Mouse (Mus musculus) hindbrain, embryonic 10.5 days (tissue): Measurements from ENCODE around the gene Rhobtb1. TPM values are rescaled to one million over a fixed set of nuclear protein-coding genes. Genes with fewer than 3 reads are reported as not detected.

Source experiments
- DNase-seq: peaks from one replicate; pipeline ENCODE4 v3.0.0-alpha.2; 2017; ENCODE audit warnings: low spot score
- H3K27ac ChIP-seq: fragments of 300-500 bp; sonication (generic); 2 replicates; pipeline ENCODE4 v1.5.1; 2016; ENCODE audit warnings: mild to moderate bottlenecking, moderate library complexity
- H3K27me3 ChIP-seq: fragments of 300-500 bp; sonication (generic); 2 replicates; pipeline ENCODE4 v1.6.1; 2016; ENCODE audit warnings: mild to moderate bottlenecking; ENCODE audit not compliant: poor library complexity, insufficient read depth, severe bottlenecking
- H3K36me3 ChIP-seq: fragments of 300-500 bp; sonication (generic); 2 replicates; pipeline ENCODE4 v1.6.1; 2016; ENCODE audit warnings: mild to moderate bottlenecking, moderate library complexity
- H3K4me1 ChIP-seq: fragments of 300-500 bp; sonication (generic); replicated peaks from 2 replicates; pipeline ENCODE4 v1.6.1; 2016; ENCODE audit warnings: mild to moderate bottlenecking
- H3K4me3 ChIP-seq: fragments of 300-500 bp; sonication (generic); 2 replicates; pipeline ENCODE4 v1.5.1; 2016; ENCODE audit warnings: mild to moderate bottlenecking, moderate library complexity
- H3K9me3 ChIP-seq: fragments of 300-500 bp; sonication (generic); 2 replicates; pipeline ENCODE4 v1.6.1; 2016; ENCODE audit warnings: mild to moderate bottlenecking, moderate library complexity
- WGBS: fragments of 180-500 bp; shearing (Covaris S2); methylation state at CpG from one replicate; pipeline ENCODE4 v1.1.7; 2016; 5-methylcytosine and 5-hydroxymethylcytosine counted together
- polyA plus RNA-seq: library from polyadenylated mRNA; unstranded; fragments of >200 nt; fragmentation: Nextera tagmentation; extraction: Ambion mirVana; gene quantifications from 2 replicates; pipeline ENCODE4 v1.2.1, GENCODE M21; 2016

The Rhobtb1 gene
- polyA plus RNA-seq, 1 experiment from 2014 or later, result 15.0 TPM

- 85% methylated on average over 3 of the region's 3 CpGs for WGBS
- no peak overlapping the region for H3K27ac ChIP-seq
- no peaks in the 10 kb centered on the region for H3K9me3 ChIP-seq
- H3K4me1 ChIP-seq, result no peaks in the 10 kb centered on the region
- DNase-seq, result no peak
- no peaks in the 10 kb centered on the region for H3K36me3 ChIP-seq
- no peak overlapping the region for H3K4me3 ChIP-seq
- H3K27me3 ChIP-seq, result no peaks in the 10 kb centered on the region
These were observed 21.2 kb downstream of the Rhobtb1 start for GRCm38 (mm10) chr10:69172412-69172811.

- no peak overlapping the region for H3K4me3 ChIP-seq
- WGBS, result 83% methylated on average over 3 of the region's 3 CpGs
- H3K36me3 ChIP-seq, result no peaks in the 10 kb centered on the region
- H3K9me3 ChIP-seq, result no peaks in the 10 kb centered on the region
- H3K4me1 ChIP-seq, result no peaks in the 10 kb centered on the region
- no peaks in the 10 kb centered on the region for H3K27me3 ChIP-seq
- H3K27ac ChIP-seq, result no peak overlapping the region
- DNase-seq, result no peak
These were observed 24.9 kb downstream of the Rhobtb1 start for GRCm38 (mm10) chr10:69176116-69176515.

GRCm38 (mm10) chr10:69179341-69179740 lies 28.1 kb downstream of the Rhobtb1 start:
- no peak for DNase-seq

GRCm38 (mm10) chr10:69180997-69181396 lies 29.8 kb downstream of the Rhobtb1 start:
- H3K27me3 ChIP-seq, result no peaks in the 10 kb centered on the region
- H3K9me3 ChIP-seq, result no peaks in the 10 kb centered on the region
- H3K36me3 ChIP-seq, result no peaks in the 10 kb centered on the region
- H3K4me3 ChIP-seq, result no peak overlapping the region
- no peak for DNase-seq
- no peak overlapping the region for H3K27ac ChIP-seq
- WGBS, result 82% methylated on average over 3 of the region's 3 CpGs
- no peaks in the 10 kb centered on the region for H3K4me1 ChIP-seq

More at GRCm38 (mm10) chr10:69179341-69179740, 28.1 kb downstream of the Rhobtb1 start:
- H3K27ac ChIP-seq, result no peak overlapping the region
- no peaks in the 10 kb centered on the region for H3K27me3 ChIP-seq
- no peak overlapping the region for H3K4me3 ChIP-seq
- H3K36me3 ChIP-seq, result no peaks in the 10 kb centered on the region
- no peaks in the 10 kb centered on the region for H3K4me1 ChIP-seq
- WGBS, result 93% methylated on average over 1 of the region's 1 CpGs
- H3K9me3 ChIP-seq, result no peaks in the 10 kb centered on the region

GRCm38 (mm10) chr10:69184903-69185302 lies 33.7 kb downstream of the Rhobtb1 start:
- Histone ChIP-seq H3K9me3 (no peaks in the 10 kb centered on the region), H3K4me3 (no peak overlapping the region), H3K27me3 (no peaks in the 10 kb centered on the region), H3K27ac (no peak overlapping the region), H3K4me1 (no peaks in the 10 kb centered on the region), H3K36me3 (no peaks in the 10 kb centered on the region)
- no peak for DNase-seq
- WGBS, result 92% methylated on average over 4 of the region's 4 CpGs

DNA sequence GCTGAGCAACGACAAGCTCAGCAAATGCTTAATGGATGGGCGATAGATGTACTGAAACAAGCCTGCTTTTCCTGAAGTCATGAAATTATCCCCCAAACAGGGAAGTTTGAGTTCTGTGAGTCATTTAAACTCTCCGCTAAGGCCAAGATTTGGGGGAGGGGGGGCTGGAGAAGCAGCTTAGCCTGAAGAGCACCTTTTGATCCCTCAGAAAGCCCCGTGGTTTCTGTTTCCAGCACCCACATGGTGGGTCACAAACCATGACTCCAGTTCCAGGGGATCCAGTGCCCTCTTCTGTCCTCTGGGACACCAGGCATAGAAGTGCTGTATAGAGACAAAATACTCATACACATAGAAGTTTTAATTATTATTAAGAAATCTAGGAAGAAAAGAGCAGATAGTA lies 34.2 kb downstream of the Rhobtb1 start:
- no peaks in the 10 kb centered on the region for H3K4me1 ChIP-seq
- WGBS, result 88% methylated on average over 4 of the region's 4 CpGs
- no peak overlapping the region; the same call in 1 of the 2 replicates for H3K4me3 ChIP-seq
- no peaks in the 10 kb centered on the region for H3K9me3 ChIP-seq
- no peaks in the 10 kb centered on the region for H3K27me3 ChIP-seq
- H3K36me3 ChIP-seq, result no peaks in the 10 kb centered on the region
- DNase-seq, result no peak
- no peak overlapping the region for H3K27ac ChIP-seq

DNA sequence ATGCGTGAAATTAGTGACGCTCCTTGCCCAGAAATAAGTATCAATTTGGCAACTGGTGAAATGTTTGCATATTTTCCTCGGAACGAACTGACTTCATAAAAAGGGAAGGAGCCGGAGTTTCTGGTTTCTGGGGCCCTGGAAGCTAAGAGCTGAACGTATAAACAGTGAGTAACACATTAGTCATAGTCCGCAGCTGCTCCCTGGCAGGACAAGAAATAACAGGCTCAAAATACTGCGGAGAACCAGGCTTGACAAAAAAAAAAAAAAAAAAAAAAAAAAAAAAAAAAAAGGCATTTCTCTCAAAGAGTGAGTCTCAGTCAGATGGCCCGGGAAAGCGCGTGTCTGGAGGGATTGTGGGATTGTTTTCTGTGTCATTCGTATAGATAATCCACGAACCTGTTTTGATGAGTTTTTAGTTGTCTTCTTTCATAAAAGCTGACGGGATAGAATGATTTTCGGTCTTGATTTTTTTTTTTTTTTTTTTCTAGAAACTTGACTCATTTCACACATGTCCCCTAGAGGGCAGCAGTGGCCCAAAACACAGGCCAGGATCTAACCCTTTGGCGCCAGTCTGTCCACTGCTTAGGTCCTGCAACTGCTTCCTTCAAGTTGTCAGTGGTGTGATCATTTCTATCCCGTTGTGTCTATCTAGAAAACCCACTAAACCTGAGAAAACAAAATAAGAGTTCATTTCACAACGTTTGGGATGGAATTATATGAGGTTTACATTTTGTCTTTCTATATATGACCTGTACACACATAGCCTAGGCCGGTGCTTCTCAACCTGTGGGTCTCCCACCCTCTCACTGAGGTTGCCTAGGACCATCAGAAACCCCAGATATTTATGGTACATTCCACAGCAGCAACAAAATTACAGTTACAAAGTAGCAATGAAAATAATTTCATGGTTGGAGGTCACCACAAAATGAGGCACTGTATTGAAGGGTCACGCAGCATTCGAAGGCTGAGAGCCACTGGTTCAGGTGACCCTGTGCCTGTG lies 35.0 kb downstream of the Rhobtb1 start:
- H3K4me3 ChIP-seq, result peak overlapping the region; percentile 40
- no peak overlapping the region for H3K27ac ChIP-seq

DNA sequence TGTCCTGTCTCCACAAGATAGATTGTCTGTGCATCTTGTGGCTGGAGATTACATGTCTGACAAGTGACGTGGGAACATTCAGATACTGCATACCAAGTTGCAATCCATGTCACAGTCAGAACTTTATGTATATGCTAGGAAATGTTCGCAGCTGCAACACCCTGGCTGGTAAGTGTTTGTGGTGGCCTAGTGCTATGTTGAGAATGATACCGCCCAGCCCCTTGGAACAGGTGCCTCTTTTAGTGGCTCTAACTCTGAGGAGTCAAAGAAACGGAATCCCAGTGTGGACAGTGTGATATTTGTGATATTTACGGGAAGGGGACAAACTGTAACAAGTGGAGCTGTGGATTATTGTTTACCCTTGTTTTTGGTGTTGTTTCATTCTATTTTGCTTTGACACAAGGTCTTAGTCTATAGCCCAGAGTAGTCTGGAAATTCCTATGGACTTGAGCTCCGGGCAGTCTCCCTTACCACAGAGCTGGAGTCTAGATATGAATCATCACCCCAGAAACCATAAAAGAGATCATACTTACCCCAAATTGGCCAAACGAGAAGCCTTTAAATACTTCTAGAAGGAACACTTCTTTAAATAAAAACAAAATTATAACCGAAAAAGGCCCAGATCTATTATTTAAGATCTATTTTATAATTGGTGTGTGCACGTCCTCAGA lies 36.7 kb downstream of the Rhobtb1 start:
- DNase-seq, result no peak
- no peaks in the 10 kb centered on the region for H3K9me3 ChIP-seq
- H3K4me3 ChIP-seq, result no peak overlapping the region
- WGBS, result 84% methylated on average over 9 of the region's 9 CpGs
- H3K36me3 ChIP-seq, result no peaks in the 10 kb centered on the region
- no peaks in the 10 kb centered on the region for H3K4me1 ChIP-seq
- no peak overlapping the region for H3K27ac ChIP-seq
- no peaks in the 10 kb centered on the region for H3K27me3 ChIP-seq

More for the DNA sequence above, 35.0 kb downstream of the Rhobtb1 start:
- peak; percentile 59 for DNase-seq
- no peaks in the 10 kb centered on the region for H3K27me3 ChIP-seq
- H3K36me3 ChIP-seq, result no peaks in the 10 kb centered on the region
- 35% methylated on average over 21 of the region's 21 CpGs for WGBS
- H3K4me1 ChIP-seq, result no peaks in the 10 kb centered on the region
- H3K9me3 ChIP-seq, result no peaks in the 10 kb centered on the region

DNA sequence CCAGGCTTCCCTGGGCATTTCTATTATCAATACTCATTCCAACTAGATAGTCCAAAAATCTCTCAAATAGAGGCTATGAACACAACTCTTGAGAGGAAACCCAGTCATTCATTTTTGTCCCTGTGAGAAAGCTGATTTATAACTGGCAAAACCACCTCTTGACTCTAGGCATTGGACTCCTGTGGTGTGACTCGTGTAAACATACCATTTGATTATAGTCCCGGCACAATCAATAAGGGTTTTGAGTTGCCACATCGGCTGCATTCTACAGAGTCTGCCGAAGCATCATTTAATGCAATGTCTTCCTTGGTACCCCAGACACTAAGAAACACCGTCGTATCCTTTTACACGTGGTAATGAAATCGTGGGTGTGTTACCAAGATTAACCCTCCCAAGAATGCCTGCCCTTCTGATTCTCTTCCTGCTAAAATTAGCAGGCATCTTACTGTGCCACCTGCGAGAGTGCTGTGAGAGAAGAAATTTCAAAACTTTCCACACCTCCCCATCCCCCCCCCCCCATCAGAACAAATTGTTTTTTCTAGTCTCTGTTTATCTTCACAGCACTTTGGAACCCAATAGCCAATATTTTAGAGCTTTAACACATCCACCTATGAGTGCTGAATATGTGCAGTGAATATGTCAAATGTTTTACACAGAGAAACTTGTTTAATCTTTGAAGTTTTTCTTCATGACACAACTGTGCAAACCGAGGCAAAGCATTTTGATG lies 39.4 kb downstream of the Rhobtb1 start:
- 86% methylated on average over 10 of the region's 10 CpGs for WGBS
- no peak for DNase-seq

GRCm38 (mm10) chr10:69192266-69192665 lies 41.0 kb downstream of the Rhobtb1 start:
- Histone ChIP-seq H3K27ac (no peak overlapping the region), H3K4me3 (no peak overlapping the region), H3K9me3 (no peaks in the 10 kb centered on the region), H3K27me3 (no peaks in the 10 kb centered on the region), H3K36me3 (no peaks in the 10 kb centered on the region), H3K4me1 (no peaks in the 10 kb centered on the region)
- WGBS, result 96% methylated on average over 5 of the region's 5 CpGs
- no peak for DNase-seq

More for the DNA sequence above, 39.4 kb downstream of the Rhobtb1 start:
- Histone ChIP-seq H3K4me3 (no peak overlapping the region), H3K9me3 (no peaks in the 10 kb centered on the region), H3K27ac (no peak overlapping the region), H3K36me3 (no peaks in the 10 kb centered on the region), H3K4me1 (no peaks in the 10 kb centered on the region), H3K27me3 (no peaks in the 10 kb centered on the region)

DNA sequence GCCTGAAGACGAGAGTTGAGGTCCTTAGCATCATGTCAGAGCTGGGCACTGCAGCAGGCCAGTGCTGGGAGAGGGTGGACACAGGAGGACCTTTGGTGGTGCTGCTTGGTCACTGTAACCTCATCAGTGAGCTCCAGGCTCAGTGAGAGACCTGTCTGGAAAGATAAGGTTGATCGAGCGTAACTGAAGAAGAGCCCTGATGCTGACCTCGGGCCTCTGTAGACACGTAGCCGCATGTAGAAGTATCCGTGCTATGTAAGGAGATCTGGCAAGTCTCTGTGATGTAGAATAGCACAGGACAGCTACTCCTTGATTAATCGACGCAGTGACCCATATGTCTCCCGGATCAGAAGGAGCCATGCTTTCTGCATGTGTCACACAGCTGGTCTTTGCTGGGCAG lies 42.5 kb downstream of the Rhobtb1 start:
- Histone ChIP-seq H3K4me1 (no peaks in the 10 kb centered on the region), H3K27me3 (no peaks in the 10 kb centered on the region), H3K36me3 (no peaks in the 10 kb centered on the region), H3K27ac (no peak overlapping the region), H3K4me3 (no peak overlapping the region), H3K9me3 (no peaks in the 10 kb centered on the region)
- WGBS, result 90% methylated on average over 10 of the region's 10 CpGs
- DNase-seq, result no peak

- Histone ChIP-seq H3K9me3 (no peaks in the 10 kb centered on the region), H3K4me3 (no peak overlapping the region), H3K36me3 (no peaks in the 10 kb centered on the region), H3K4me1 (peaks cover 11% of the 10 kb centered on the region), H3K27me3 (no peaks in the 10 kb centered on the region), H3K27ac (peak overlapping the region; percentile 29; the same call in 1 of the 2 replicates)
- DNase-seq, result no peak
- WGBS, result 46% methylated on average over 8 of the region's 8 CpGs
These were observed 53.6 kb downstream of the Rhobtb1 start for GRCm38 (mm10) chr10:69204677-69205400.
